Mouse (Mus musculus): Measurements from ENCODE around the gene Gtf2i. TPM values are rescaled to one million over a fixed set of nuclear protein-coding genes. Genes with fewer than 3 reads are reported as not detected.

The Gtf2i gene
- total RNA-seq, 1 experiment from 2014 or later: 30.9 TPM

DNA sequence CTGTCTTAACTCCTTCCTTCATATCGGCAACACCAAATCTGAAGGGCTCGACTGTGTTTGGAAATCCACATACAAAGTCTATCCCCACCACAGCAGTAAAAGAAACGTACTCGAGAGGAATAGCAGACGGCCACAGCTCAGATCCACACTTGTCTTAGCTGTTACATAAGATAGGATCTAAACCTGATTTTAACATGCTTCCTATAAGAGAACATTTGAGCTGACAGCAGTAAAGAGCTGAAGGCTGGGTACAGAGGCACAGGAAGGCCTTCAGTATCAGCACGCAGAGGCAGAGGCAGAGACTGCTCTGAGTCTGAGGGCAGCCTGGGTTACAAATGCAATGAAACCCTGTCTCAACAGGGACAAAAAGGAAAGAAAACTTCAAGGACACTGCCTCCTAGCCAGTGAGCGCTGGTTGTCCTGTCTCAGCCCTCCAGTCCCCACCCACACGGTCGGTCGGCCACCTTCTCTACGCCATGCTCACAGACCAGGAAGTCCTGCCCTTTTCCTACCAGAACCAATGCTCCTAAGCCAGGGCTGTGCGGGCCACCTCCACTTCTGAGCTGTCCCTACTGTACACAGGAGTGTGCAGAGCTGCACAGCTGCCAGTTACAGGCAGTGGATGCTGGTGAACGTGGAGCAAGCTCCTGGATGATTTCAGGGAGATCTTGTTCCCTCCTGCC lies 57.1 kb downstream of the Gtf2i start:
- no peak for ATAC-seq (replicated peaks; ENCODE audit: insufficient number of reproducible peaks, low FRiP score, low TSS enrichment, poor library complexity, severe bottlenecking)

DNA sequence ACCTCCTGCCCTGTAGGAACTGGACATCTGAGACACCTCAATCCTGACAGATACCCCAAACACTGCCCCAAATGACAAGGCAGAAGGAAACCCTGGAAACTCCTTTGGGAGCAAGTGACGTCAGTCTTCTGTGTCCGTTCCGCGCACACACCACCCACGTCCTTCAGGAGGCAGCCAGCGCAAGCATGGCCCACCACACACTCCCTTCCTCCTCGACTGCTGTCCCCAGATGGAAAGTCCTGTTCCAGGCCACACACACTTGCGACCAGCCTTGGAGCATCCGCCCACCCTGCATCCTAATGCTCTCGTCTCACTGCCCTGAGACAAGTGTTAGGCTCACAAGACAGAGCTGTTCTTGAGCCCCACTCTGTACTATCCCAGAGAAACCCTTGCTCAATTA lies 59.3 kb downstream of the Gtf2i start:
- ATAC-seq (replicated peaks; ENCODE audit: insufficient number of reproducible peaks, low FRiP score, low TSS enrichment, poor library complexity, severe bottlenecking): no peak

- no peak for ATAC-seq (replicated peaks; ENCODE audit: insufficient number of reproducible peaks, low FRiP score, low TSS enrichment, poor library complexity, severe bottlenecking)
Measured at GRCm38 (mm10) chr5:134253806-134254205, 60.8 kb downstream of the Gtf2i start.

- no peak for ATAC-seq (replicated peaks; ENCODE audit: insufficient number of reproducible peaks, low FRiP score, low TSS enrichment, poor library complexity, severe bottlenecking)
Measured at GRCm38 (mm10) chr5:134251083-134251482, 63.5 kb downstream of the Gtf2i start.

DNA sequence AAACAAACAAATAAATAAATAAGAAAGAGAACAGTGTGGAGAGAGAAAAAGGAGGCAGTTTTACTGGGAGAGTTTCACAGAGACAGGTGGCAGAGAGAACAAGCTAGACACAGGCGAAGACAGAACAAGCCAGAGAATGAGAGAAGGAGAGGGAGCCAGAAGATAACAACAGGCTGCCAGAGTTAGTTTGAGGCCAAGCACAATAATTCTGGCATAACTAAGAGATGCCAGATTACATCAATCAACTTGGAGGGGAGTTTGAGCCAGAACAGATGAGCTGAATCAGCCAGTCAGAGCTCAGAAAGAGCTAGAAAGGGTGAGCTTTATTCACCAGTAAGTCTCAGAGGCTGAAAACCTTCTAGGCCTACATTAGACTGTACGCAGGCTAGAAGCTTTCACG lies 64.0 kb downstream of the Gtf2i start:
- no peak for ATAC-seq (replicated peaks; ENCODE audit: insufficient number of reproducible peaks, low FRiP score, low TSS enrichment, poor library complexity, severe bottlenecking)

- no peak for ATAC-seq (replicated peaks; ENCODE audit: insufficient number of reproducible peaks, low FRiP score, low TSS enrichment, poor library complexity, severe bottlenecking)
Measured at GRCm38 (mm10) chr5:134249245-134249649, 65.3 kb downstream of the Gtf2i start.

- ATAC-seq (replicated peaks; ENCODE audit: insufficient number of reproducible peaks, low FRiP score, low TSS enrichment, poor library complexity, severe bottlenecking): no peak
Measured at GRCm38 (mm10) chr5:134248608-134249244, 65.8 kb downstream of the Gtf2i start.

- no peak for ATAC-seq (replicated peaks; ENCODE audit: insufficient number of reproducible peaks, low FRiP score, low TSS enrichment, poor library complexity, severe bottlenecking)
Measured at GRCm38 (mm10) chr5:134246146-134246545, 68.4 kb downstream of the Gtf2i start.

GRCm38 (mm10) chr5:134244890-134245289 lies 69.7 kb downstream of the Gtf2i start:
- ATAC-seq (replicated peaks; ENCODE audit: insufficient number of reproducible peaks, low FRiP score, low TSS enrichment, poor library complexity, severe bottlenecking): no peak

DNA sequence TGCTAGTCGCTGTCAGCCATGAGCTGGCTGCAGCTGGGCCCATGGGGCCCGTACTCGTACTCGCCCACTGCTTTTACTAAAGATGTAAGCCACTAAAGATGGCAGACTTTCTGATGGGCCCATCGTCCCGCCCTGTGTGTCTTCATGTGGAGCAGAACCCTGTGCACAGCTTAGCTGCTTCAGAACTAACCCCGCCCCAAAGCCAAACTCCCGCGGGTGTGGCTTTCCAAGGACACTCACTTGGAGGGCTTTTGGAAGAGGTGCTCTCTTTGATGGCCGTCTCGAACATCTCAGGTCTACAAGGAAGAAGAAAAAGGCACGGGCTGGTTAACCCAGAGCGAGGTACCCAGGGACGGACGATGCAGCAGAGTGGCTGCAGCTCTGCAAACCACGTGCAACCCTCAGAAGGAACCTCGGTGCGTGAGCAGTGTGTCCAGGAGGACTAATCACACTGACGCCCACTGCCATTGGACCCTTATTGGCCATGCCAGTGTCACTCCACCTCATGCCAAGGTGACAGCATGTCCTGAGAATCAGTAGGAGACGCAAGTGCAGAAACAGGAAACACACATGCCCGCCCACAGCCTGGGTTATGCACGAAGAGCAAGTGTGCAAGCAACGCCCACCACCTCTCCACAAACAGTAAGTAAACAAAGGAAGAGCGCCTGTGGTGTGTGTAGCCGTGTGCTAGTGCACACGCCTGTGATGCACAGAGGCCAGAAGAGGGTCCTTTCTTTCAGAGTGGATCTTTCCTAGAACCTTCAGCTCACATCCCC lies 70.7 kb downstream of the Gtf2i start:
- ATAC-seq (replicated peaks; ENCODE audit: insufficient number of reproducible peaks, low FRiP score, low TSS enrichment, poor library complexity, severe bottlenecking): no peak

DNA sequence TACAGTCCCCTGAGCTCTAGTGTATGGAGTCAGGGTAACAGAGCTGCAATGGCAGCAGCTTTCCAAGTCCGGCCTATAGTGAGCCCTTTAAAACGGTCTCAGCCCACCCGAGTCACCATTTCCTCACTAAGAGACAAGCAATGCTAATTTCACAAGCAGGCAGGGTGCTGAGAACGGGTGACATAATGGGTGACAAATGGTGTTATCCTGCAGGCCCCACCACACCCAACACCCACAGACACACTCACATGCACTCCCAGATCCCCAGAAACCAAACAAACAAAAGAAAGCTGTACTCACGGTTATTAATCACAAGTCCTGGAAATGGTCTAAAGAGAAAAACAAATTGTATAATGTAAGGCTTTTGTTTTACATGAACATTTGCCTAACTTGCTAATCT lies 72.7 kb downstream of the Gtf2i start:
- no peak for ATAC-seq (replicated peaks; ENCODE audit: insufficient number of reproducible peaks, low FRiP score, low TSS enrichment, poor library complexity, severe bottlenecking)

- no peak for ATAC-seq (replicated peaks; ENCODE audit: insufficient number of reproducible peaks, low FRiP score, low TSS enrichment, poor library complexity, severe bottlenecking)
Measured at GRCm38 (mm10) chr5:134237936-134238760, 76.4 kb downstream of the Gtf2i start.

DNA sequence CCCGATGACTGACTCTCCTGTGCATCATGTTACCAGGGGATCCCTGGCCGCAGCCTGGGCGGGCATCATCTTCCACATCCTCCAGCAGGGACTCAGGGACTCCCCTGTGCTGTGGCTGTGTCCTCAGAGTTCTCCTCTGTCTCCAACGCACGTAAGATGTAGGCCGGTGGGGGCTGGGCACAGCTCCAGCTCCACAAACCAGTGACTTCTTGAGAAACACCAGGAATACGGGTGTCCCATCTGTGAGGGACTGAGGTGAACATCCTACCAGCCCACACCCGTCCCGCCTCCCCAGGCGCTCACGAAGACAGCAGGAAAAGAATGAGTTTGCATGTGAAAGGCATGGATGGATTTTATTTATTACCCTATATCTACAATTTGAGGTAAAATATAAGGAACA lies 77.1 kb downstream of the Gtf2i start:
- ATAC-seq (replicated peaks; ENCODE audit: insufficient number of reproducible peaks, low FRiP score, low TSS enrichment, poor library complexity, severe bottlenecking): no peak

DNA sequence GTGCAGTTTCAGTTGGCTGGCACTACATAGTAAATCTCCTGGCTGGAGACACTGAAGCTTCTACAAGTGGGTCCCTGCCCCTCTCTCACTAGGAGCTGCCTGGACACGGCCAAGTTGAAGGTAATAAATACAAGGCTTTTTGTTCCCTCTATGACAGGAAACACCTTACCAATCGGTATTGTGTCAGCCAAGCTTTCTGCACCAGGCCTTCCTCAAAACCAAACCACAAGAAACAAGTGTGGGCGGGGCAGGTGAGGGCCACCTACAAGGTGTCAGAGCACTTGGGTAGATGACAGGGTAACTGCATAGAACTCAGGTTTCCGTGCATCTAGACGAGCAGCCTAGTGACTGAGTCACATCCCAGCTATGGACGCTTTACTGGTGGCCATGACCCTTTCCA lies 77.8 kb downstream of the Gtf2i start:
- ATAC-seq (replicated peaks; ENCODE audit: insufficient number of reproducible peaks, low FRiP score, low TSS enrichment, poor library complexity, severe bottlenecking): no peak

DNA sequence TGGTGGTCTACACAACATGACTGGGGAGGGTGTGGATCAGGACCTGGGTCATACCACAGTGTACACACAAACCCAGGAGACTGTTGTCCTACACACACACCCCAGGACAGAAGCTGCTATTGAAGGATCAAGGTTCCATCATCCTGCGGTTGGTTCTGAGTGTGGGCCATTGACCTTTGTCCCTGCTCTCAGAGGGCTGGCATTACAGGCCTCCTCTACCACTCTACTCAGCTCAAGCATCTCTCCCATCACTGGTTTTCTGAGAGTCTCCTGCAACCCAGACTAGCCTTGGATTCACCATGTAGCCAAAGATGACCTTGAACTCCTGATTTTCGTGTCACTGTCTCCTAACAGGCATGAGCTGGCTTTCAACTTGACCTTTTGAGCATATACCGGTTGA lies 78.3 kb downstream of the Gtf2i start:
- no peak for ATAC-seq (replicated peaks; ENCODE audit: insufficient number of reproducible peaks, low FRiP score, low TSS enrichment, poor library complexity, severe bottlenecking)

GRCm38 (mm10) chr5:134235111-134235510 lies 79.4 kb downstream of the Gtf2i start:
- ATAC-seq (replicated peaks; ENCODE audit: insufficient number of reproducible peaks, low FRiP score, low TSS enrichment, poor library complexity, severe bottlenecking): no peak

DNA sequence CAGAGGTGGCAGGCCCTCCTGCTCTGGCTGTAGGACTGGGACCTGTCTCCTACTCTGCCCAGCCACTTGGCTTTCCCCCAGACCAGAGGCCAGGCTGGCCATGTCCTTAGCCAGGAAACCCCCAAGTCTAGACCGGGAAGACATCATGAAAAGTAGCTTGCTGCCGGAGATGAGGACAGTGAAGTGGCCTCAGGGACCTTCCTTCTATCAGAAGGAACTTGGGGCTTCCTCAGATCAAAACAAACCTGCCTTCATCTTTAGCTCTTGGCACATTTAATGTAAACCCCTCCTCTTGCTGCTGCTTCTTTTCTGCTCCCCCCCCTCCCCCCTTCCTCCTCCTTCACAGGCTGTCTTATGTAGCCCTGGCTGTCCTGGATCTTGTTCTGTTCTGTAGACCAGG lies 80.4 kb downstream of the Gtf2i start:
- no peak for ATAC-seq (replicated peaks; ENCODE audit: insufficient number of reproducible peaks, low FRiP score, low TSS enrichment, poor library complexity, severe bottlenecking)

- ATAC-seq (replicated peaks; ENCODE audit: insufficient number of reproducible peaks, low FRiP score, low TSS enrichment, poor library complexity, severe bottlenecking): 0 out of 2 replicates have a peak, but pooled peaks have one; percentile 11
Measured at GRCm38 (mm10) chr5:134233244-134233651, 81.3 kb downstream of the Gtf2i start.

DNA sequence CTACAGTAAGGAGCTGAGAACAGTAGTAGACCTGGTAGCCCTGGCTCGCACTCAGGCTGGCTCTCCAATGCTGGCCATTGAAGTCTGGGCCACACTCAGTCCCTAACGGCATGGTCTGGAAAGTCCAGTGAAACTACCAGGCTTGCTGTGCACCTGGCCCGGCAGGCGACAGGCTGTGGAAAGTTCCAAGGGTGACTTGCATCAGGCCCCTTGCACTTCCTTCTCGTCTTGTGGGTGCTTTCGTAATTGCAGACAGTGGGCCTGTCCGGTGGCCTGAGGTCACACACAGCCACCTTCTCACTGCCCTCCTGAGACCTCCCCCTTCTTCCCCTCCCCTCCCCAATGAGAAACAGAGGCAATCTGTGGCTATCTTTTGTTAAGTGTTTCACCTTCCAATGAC lies 82.0 kb downstream of the Gtf2i start:
- ATAC-seq (replicated peaks; ENCODE audit: insufficient number of reproducible peaks, low FRiP score, low TSS enrichment, poor library complexity, severe bottlenecking): peak; percentile 73
